Mouse (Mus musculus) cerebellum, postnatal 10 days (tissue): ENCODE data around the gene Fam133b.
"Not testable (repeated sequence)": the region's sequence is repeated elsewhere in the genome, so short reads cannot be mapped to it uniquely, and the experiment has no call there.

ENCODE experiments used
- DNase-seq, 2 experiments: peaks; one replicate each; pipeline ENCODE4 v3.0.0; 2021; ENCODE audit warnings: mixed read lengths in 2 of 2

Gene Fam133b

DNA sequence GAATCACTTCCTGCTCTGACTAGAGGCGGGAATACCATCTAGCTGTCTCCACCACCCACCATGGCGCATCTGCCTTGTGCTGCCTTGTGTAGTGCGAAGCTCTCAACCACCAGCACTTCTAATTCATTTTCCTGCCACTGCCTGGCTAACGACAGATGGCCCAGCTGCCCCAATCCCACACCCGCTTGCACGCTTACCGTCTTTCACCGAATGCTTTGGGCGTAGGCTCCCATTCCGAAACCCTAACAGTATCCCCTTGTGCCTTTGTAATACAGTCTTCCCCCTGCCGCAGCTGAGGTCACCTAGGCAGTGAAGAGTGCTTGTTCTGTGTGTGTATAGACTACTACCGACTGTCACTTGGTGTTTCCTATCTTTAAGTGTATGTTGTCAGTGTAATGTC, 21.9 kb upstream of the Fam133b start:
- DNase-seq, result peak in 1 of 2 experiments; percentile 18

DNA sequence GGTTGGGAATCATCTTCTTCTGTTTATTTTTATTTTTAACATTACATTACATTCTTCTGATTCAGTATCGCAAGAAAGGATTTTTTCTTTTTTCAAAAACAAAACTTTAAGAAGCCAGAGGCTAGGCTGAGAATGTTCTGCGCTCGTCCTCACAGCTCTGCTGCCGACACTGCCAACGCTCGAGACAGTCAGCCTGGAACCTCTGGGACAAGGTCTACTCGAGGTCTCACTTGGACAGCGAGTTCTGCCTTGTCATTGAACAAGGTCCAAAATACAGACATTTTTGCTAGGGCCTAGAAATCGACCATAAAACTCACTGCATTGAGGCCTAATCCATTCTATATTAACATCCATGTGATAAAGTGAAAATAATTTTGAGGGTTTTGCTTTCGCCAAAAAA, 20.8 kb upstream of the Fam133b start:
- no peak for DNase-seq

DNA sequence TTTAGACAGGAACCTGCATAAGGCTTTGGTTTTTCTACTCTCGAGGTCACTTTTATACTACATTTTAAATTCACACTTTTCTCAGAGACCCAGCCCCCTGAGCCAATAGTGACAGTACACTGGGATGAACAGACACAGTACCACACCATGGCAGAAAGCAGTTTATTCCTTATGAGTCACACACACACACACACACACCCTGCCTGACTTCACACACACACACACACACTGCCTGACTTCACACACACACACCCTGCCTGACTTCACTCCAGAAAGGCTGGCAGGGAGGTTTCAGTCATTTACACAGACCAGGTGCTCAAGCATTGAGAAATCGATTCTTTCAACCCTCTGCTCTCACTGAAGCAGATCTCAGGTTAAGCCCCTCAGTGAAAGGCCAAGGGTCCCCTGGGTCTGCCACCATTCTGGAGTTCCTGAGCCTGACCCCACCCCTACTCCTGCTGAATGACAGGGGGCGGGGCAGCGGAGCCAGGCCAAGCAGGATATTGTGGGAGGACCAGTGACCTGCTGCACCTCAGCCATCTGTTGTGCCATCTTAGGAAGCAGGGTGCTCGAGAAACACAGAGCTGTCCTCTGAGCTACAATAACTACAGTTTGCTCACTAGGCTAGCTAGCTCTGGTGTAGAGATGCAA, 16.5 kb upstream of the Fam133b start:
- peak; percentile 16 to 39 for DNase-seq

DNA sequence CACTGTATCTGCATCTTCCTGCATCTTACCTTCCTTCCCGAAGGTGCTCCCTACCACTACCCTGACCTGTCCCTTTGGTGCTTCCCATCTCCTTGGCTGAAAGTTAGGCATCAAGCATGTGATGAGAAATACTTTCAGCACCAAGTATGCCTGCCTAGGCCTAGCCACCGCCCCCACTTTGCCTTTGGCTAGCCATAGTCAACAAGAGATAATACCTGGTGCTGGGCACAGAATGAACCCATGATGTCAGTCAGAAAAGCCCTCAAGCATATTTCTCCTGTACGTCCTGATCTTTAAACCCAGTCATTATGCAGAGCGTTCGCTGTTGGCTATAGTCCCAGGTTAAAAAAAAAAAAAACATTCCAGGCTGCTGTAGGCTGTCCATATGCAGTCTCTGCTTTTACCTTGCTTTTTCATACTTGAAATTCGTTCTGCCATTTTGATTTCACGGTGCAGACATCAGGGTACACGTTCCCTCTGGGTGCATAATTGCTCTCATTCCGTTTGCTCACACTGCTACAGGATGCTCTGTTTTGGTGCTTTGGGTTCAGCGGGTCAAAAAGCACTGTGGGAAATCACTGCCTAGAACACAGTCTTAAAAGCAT, 13.9 kb upstream of the Fam133b start:
- no peak for DNase-seq

DNA sequence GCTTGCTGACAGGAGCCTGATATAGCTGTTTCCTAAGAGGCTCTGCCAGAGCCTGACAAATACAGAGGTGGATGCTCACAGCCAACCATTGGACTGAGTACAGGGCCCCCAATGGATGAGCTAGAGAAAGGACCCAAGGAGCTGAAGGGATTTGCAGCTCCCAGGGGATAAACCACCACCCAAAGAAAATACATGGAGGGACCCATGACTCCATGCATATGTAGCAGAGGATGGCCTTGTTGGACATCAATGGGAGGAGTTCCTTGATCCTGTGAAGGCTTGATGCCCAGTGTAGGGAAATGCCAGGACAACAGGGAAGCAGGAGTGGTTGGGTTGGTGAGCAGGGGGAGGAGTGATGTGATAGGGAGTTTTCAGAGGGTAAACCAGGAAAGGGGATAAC, 11.6 kb upstream of the Fam133b start:
- DNase-seq, result not testable (repeated sequence)

- no peak for DNase-seq
Observed at GRCm38 (mm10) chr5:3536592-3537212, 6.9 kb upstream of the Fam133b start.

- no peak for DNase-seq
Observed at GRCm38 (mm10) chr5:3538505-3539472, 4.8 kb upstream of the Fam133b start.

DNA sequence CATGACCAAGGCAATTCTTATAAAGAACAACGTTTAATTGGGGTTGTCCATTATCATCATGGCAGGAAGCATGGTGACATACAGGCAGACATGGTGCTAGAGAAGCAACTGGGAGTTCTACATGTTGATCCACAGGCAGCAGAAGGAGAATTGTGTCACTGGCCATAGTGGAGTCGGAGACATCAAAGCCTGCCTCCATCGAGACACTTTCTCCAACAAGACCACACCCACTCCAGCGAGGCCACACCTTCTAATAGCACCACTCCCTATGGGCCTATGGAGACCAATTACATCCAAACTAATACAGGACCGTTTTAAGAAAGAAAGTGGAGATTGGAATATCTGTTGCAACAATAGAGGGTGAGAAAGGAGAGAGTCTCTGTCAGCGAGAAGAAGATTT, 1.8 kb upstream of the Fam133b start:
- no peak for DNase-seq

GRCm38 (mm10) chr5:3544480-3544769, 792 bp downstream of the Fam133b start:
- DNase-seq, result no peak

- no peak for DNase-seq
Observed at GRCm38 (mm10) chr5:3546226-3546625, 2.6 kb downstream of the Fam133b start.

DNA sequence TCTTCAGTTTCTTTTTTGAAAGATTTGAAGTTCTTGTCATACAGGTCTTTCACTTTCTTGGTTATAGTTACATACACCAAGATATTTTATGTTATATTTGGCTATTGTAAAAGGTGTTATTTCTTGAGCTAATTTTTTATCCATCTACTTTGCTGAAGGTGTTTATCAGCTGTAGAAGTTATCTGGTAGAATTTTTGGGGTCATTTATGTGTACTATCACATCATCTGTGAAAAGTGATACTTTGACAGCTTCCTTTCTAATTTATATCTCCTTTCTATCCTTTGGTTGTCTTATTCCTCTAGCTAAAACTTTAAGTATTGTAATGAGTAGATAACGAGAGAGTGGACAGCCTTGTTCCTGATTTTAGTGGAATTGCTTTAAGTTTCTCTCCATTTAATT, 7.8 kb downstream of the Fam133b start:
- DNase-seq, result no peak

DNA sequence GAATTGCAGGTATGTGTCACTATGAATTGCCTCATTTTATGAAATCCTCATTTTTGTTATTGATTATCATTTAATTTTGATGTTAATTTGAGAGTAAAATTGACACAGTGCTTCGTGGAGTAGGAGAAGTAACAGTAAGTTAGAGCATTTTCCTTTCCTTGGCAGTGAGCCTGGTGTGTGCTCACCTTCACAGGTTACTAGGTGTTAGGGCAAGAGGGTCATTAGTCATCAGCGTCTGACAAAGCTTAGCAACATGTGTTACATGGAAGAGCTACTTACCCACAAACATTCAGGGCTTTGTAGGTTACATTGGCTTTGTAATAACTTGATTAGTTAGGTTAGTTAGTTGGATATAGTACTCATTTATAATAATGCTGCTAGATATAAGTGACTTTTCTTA, 10.6 kb downstream of the Fam133b start:
- no peak for DNase-seq

- no peak for DNase-seq
Observed at GRCm38 (mm10) chr5:3571266-3571665, 27.6 kb downstream of the Fam133b start, which contains the start of gene 1700109H08Rik. Gene 1700109H08Rik (plus strand): TSS chr5:3571566.

DNA sequence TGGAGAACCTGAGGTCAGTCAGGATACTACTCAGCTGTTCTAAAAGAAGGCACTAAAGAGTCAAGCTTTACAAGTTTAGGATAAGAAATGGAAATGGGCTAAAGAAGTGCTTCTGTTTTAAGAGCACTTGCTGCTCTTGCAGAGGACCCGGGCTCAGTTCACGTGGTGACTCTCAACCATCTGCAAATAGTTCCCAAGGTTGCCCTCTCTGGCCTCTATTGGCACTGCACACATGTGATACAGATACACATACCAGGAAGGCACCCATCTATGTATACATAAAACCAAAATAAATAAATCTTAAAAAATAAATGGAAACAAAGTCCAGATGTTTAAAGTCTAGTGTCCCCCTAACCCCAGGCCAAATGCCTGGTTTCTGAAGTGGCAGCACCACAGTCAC, 31.2 kb downstream of the Fam133b start:
- DNase-seq, result no peak

DNA sequence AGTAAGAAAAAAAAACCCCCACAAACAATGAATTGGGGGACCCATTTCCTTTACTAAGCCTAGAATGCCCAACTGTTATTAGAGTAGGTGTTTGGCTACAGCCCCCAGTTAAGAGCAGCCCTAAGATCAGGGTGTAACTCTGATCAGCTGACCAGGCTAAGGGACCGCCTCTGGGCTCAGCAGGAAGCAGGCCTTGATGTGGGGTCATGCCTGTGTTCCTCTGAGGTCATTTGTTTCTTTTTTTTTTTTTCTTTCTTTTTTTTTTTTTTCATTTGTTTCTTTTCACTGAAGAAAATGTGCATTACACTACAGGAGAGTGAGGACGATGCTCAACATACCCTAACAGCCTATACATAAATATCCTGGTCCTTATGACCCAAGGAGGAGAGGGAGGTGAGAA, 34.3 kb downstream of the Fam133b start:
- DNase-seq, result no peak

DNA sequence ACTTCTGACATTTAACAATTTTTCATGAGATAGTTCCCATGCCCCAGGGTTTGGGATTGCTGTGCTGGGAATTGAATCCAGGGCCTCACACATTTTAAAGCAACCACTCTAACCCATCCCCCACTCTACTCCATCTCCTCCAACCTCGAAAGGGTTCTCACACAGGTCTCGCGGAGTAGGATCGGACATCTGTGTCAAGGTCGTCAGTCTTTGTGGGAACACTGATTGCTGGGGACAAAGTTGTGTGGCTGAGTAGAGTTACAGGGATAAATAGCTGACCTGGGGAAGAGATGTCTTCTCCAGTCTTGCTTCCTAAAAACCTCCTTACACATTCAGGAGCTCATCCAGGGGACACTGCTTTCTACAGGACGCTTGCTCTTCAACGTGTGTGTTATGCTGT, 35.4 kb downstream of the Fam133b start:
- DNase-seq, result no peak

GRCm38 (mm10) chr5:3595693-3596398, 52.2 kb downstream of the Fam133b start, which contains the start of gene Pex1:
Gene Pex1 (plus strand): TSS chr5:3596066.
- peak; percentile 95 to 97 for DNase-seq

- peak; percentile 90 to 91 for DNase-seq
Observed at GRCm38 (mm10) chr5:3596399-3596766, 52.8 kb downstream of the Fam133b start, which contains the start of gene Rbm48. Gene Rbm48 (minus strand): TSS chr5:3596585.

DNA sequence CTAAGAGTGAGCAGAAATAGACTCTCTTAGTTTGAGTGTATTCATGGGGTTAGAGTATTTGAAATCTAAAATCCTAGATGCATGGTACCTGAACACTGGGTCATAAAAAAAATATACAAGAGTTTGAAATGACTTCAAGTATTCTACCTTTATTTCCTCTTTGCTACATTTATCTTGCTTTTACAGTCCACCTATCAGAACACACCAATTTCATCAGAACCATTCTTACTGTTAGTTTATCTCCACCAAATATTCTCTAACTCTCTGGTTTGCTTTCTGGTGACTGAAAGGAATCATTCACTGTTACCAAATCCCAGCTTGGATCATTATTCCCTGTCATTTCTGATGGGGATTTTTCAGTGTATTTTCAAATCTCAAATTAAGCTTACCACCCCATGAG, 53.5 kb downstream of the Fam133b start:
- no peak for DNase-seq

DNA sequence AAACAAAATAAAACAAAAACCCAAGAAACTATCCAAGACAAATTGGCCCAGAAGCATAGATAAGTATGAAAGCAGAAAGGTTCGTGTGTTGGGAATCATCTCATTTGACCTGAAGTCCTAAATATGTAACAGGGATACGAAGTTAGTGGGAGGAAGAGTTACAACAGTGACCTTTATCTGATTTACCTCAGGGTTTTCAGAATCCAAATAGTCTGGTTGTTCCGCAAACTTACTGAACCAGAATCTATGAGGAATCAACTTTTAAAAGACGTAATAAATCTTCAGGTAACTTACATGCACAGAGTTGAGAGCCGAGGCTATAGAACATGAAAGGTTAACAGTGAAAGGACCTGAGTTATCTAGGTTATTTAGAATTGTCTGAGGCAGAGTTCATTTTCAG, 55.1 kb downstream of the Fam133b start:
- DNase-seq, result no peak

DNA sequence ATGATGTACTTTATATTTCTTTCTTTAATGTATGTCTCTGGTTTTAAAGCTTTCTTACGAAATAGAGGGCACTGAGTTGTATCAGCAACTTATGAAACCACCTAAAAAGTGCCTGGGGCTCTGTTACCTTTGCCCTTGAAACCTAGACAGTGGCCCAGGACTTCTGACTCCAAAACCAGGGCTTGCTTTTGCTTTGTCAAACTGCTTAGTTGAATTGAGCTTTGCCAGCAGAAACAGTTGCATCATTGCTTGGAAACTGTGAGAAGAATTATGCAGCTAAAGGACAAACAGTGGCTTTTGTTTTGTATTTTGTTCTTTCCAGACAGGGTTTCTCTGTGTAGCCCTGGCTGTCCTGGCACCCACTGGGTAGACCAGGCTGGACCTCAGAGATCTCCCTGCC, 56.7 kb downstream of the Fam133b start:
- no peak for DNase-seq

DNA sequence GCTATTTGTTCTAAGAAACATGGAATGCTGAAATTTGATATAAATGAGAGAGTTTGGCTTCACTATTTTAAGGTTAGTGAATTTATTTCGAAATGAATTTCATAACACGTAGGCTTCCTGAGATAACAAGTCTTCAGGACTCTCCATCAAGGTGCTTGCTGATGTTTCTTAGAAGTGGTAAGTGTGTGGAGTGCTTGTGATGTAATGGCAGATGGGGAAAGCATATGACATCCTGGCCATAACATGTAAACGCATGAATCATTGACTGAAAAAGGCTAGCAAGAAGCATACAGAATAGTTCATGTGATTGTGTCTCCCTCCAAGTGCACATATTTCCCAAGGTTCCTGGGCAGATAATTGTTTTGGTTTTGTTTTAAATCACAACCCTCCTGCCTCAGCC, 57.2 kb downstream of the Fam133b start:
- no peak for DNase-seq

GRCm38 (mm10) chr5:3607114-3607513, 63.5 kb downstream of the Fam133b start:
- DNase-seq, result no peak
